Mouse (Mus musculus): ENCODE data around the gene Ddx54.

DNA sequence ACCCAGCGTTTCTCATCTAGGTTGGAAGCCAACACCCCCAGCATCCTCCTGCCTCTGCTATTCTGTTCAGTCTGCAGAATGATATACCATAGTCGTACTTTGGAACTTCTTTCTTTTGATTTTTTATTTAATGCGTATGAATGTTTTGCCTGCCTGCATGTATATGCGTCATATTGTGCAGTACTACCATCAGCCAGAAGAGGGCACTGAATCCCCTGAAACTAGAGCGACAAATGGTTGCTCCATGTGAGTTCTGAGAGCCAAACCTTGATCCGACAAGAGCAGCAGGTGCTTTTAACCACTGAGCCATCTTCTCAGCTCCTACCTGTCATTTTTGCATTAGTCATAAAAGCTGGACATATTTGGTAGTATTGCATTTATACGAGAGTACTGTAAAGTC is 20.4 kb upstream of the Ddx54 start:
- TF ChIP-seq CTCF (IDR thresholded peaks at IDR 0.05; ENCODE audit: low read depth) (0 out of 2 replicates have a peak, but pooled peaks have one; percentile 17), EP300 (IDR thresholded peaks at IDR 0.05; ENCODE audit: low read depth) (no peak)
